Mouse (Mus musculus) spleen, adult 2 months (tissue): Measurements from ENCODE around the gene Pwwp2a.

Experiments
- CTCF ChIP-seq: fragments of 200-500 bp; IDR thresholded peaks from 2 replicates; pipeline ENCODE4 v1.5.1; 2011; ENCODE audit warnings: mild to moderate bottlenecking, inconsistent platforms; ENCODE audit not compliant: insufficient read depth, insufficient read length, insufficient replicate concordance; ENCODE audit errors: extremely low read depth
- POLR2A ChIP-seq: fragments of 200-500 bp; IDR thresholded peaks from 2 replicates; pipeline ENCODE4 v1.6.1; 2011; ENCODE audit warnings: low read depth, low read length, inconsistent platforms

GRCm38 (mm10) chr11:43632566-43632965 lies 49.2 kb upstream of the Pwwp2a start:
- TF ChIP-seq CTCF (no peak), POLR2A (no peak)
